Mouse (Mus musculus) B cell, adult 2 months (primary cell): Measurements from ENCODE around the gene Ift27.

Experiments used
- DNase-seq, 2 experiments: peaks; one replicate each; pipeline ENCODE4 v3.0.0; 2022

Gene Ift27

GRCm38 (mm10) chr15:78173972-78174886 is at the start of gene Ift27:
TSS of gene Ift27 (minus strand) at chr15:78174107.
- DNase-seq = peak; percentile 90 to 93

GRCm38 (mm10) chr15:78215269-78215668 is 41.4 kb upstream of the Ift27 start:
- DNase-seq = no peak

DNA sequence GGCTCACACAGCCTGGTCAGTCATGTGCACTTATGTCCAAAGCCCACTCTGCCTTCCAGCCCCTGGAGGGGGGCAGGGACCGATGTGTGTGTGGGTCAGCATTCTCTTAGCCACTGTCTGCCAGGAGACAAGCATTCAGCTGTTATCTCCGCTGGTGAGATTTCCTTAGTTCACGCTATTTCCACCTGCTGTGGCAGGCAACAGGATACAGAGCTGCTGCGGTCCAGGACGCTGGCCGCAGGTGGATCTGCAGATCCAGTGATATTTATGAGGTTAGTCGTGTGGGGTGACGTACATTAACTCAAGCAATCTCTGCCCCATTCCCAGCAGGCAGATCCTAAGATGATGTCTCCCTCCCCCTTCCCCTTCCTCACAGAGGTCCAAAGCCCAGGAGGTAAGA is 37.5 kb upstream of the Ift27 start:
- DNase-seq = no peak

- peak; percentile 4 to 10 for DNase-seq
Observed at GRCm38 (mm10) chr15:78210203-78210602, 36.3 kb upstream of the Ift27 start.

DNA sequence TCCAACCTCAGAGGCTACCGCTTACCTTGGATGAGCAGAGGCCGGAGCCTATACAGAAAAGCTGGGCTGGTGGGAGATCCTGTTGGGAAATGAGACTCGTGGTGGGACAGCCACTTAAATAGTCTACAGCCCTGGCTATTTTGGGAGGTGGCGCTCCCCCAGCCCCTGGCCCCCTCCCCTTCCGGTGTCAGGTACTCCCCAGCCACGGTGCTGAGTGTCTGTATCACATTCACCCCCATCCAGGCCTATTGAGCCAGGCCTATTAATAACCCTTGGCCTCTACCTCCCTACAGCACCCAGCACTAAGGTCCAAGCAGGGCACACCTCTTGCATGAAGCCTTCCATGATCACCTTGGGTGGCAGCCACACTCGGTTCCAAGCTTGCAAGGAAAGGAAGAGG is 32.4 kb upstream of the Ift27 start, which contains the start of gene Pvalb:
Gene Pvalb, minus strand, starts transcription at position 89 of the 400 bp plus-strand sequence.
- no peak for DNase-seq

- no peak for DNase-seq
Observed at GRCm38 (mm10) chr15:78205192-78205591, 31.3 kb upstream of the Ift27 start.

- DNase-seq = peak; percentile 42 to 44
Observed at GRCm38 (mm10) chr15:78204053-78204847, 30.3 kb upstream of the Ift27 start.

- DNase-seq = no peak
Observed at GRCm38 (mm10) chr15:78195096-78195880, 21.4 kb upstream of the Ift27 start.

- DNase-seq = no peak
Observed at GRCm38 (mm10) chr15:78194320-78194719, 20.4 kb upstream of the Ift27 start.

- no peak for DNase-seq
Observed at GRCm38 (mm10) chr15:78189636-78190035, 15.7 kb upstream of the Ift27 start.

- DNase-seq = no peak
Observed at GRCm38 (mm10) chr15:78188546-78188945, 14.6 kb upstream of the Ift27 start.

GRCm38 (mm10) chr15:78186906-78187305 is 13.0 kb upstream of the Ift27 start:
- DNase-seq = no peak

DNA sequence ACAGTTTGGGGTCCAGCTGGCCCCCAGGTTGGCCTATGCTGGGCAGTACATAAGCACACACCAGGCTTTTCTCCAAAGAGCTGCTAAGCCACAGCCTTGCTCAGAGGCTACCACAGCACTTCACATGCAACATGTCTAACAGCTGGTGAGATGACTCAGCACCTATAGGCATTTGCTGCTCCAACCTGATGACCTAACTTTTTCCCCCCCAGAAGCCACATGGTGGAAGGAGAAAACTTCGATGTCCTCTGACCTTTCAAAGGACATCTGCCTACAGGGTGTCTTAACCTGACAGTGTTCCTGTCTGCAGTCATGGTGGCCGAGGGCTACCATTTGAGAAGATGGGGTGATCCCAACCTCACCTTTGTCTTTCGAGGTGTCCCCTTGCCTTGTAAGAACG is 11.7 kb upstream of the Ift27 start:
- DNase-seq = no peak

- peak in 1 of 2 experiments; percentile 47 for DNase-seq
Observed at GRCm38 (mm10) chr15:78184855-78185254, 10.9 kb upstream of the Ift27 start.

DNA sequence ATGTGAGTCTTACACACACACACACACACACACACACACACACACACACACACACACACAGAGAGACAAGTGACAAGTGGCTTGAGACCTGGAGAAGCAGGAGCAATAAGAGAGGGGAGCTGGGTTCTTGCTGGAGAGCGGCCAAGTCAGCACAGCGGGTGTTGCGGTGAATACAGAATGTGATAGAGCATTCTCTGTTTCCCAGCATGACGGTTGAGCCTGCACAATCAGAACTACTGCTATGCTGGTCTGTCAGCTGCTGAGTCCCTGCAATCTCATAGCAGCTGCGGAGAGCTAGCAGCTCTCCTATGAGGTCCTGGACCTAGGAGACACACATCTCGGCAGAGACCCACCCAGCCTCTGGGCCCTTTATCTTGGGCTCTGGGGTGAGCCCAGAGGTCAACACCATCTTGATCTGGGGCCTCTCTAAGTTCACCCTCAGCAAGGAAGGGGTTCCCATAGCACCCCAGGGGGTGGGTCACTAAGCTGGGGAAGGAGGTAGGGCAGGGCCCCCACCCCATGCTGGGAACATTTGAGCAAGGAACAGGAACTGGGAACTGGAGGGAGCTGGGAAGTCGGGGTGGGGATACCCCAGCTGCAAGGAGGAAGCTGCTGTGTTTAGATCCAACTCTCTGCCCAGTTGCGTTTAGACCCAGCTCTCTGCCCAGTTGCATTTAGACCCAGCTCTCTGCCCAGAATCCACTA is 7.9 kb upstream of the Ift27 start:
- DNase-seq = no peak

DNA sequence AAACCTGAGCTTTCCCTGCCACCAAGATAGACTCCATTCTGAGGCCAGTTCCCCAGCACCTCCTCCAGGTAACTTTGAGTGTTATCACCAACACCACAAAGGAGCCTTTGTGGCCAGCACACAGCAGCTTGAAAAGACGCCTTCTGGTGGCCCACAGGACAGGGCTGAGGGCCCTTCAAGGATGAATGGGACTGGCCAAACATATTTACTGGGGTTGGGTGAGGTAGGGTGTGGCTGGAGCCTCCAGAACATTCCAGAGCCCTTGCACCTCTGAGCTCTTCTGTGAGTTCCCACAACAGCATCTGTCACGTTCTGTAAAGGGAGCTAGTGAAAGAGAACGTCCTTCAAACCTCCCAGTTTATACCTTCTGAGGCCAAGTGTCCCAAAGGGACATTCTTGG is 5.9 kb upstream of the Ift27 start:
- DNase-seq = no peak

DNA sequence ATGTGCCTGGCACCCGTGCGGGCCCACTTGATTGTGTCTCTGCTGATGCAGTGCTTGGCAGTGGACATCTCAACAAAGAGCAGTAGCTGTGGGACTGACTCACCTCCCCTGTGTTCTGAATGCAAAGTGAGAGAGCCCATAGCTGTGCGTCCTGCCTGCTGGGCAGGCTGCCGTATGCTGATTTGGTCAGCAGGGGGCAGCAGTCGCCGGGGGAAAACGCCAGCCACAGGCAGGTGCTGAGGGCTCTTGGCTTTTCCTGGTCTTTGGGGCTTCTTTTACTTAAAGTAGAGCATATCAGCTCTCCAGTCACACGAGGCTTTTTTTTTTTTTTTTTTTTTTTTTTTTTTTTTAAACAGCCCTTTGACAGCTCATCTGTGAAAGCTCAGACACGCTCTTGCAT is 4.5 kb upstream of the Ift27 start:
- DNase-seq = peak; percentile 89

DNA sequence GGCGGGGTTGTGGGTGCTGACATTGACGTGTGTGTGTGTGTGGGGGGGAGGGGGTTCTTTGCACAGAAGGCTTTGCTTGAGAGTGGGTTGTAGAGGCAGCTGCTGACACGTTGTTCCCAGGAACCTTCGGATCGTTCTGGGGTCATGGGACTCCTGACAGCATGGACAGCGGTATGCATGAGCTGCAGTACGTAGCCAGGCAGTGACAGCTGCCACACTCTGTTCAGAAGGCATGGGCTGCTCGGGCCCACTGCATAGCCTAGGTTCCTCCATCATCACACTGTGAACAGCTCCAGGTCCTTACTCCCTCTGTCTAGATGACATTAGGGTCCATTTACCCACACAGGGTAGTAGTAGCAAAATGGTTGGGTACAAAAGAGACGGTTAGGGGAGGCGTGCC is 3.4 kb upstream of the Ift27 start:
- no peak for DNase-seq

DNA sequence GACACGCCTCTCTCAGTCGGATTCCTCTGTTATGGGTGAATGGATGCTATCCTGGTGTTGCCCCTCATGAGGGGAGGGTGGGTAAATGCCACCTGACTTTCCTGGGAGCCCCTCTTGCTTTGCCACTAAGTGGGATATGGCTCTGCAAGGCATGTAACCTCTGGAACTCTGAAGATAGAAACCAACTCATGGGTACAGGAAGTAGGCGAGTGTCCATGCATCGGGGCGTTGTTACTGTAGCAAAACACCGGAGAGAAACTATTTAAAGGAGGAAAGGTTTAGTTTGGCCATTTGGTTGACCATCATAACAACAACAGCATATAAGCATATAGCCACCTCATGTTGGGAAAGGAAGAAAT is 959 bp upstream of the Ift27 start:
- no peak for DNase-seq

- DNase-seq = no peak
Observed at GRCm38 (mm10) chr15:78172899-78173817, 749 bp downstream of the Ift27 start.

GRCm38 (mm10) chr15:78172256-78172898 is 1.5 kb downstream of the Ift27 start:
- peak; percentile 53 to 60 for DNase-seq
